Mouse (Mus musculus): ENCODE measurements around the gene Ctnnbip1.

DNA sequence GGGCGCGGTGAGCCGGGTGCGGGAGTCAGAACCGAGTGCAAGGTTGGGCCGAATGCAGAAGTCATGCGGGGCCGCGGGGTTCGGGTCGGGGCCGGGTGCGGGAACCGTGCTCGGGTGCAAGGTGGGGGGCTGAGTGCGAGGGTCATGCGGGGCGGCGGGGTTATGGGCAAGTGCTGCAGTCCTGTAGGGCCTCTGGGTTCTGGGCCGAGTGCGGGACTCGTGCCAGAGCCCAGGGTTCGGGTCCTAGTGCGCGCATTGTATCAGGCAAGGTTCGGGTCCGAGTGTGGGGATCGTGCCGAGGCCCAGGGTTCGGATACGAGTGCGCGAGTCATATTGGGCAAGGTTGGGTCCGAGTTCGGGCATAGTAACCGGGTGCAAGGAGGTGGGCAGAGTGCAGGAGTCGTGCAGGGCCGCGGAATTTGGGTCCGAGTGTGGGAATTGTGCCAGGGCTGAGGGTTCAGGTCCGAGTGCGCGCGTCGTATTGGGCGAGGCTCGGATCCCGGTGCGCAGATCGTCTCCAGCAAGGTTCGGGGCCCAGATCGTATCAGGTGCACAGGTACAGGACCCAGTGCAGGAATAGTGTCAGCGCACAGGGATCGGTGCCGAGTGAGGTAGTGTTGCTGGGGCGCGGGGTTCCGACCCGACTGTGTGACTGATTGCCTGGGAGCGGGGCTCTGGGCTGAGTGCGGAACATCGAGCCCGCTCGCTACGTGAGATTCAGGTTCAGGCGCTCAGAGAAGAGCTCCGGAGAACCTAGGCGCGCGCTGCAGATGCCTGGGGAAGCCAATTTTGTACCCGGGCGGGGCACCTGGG is 69.0 kb downstream of the Ctnnbip1 start:
- TF ChIP-seq POLR2AphosphoS2 (IDR thresholded peaks at IDR 0.05; ENCODE audit: insufficient read length, low read depth) (no peak), POLR2A (IDR thresholded peaks at IDR 0.05; ENCODE audit: insufficient read length, low read depth) (no peak), MYOG (IDR thresholded peaks at IDR 0.05; ENCODE audit: control insufficient read depth in 1 of 3, insufficient read depth in 1 of 3, insufficient read length in 2 of 3, low read depth in 2 of 3) (no peak), E2F4 (IDR thresholded peaks at IDR 0.05; ENCODE audit: insufficient read depth) (no peak), USF1 (IDR thresholded peaks at IDR 0.05; ENCODE audit: low read depth) (no peak), TCF12 (IDR thresholded peaks at IDR 0.05; ENCODE audit: insufficient read depth, poor library complexity, severe bottlenecking) (no peak), MYOD1 (IDR thresholded peaks at IDR 0.05; ENCODE audit: control insufficient read depth in 1 of 3, insufficient read length in 2 of 3, low read depth in 2 of 3) (no peak), MAX (IDR thresholded peaks at IDR 0.05; ENCODE audit: low read depth) (no peak)
